Mouse (Mus musculus) frontal cortex, postnatal 10 days (tissue): ENCODE data around the gene Dxo.
"Not testable (repeated sequence)": the region's sequence is repeated elsewhere in the genome, so short reads cannot be mapped to it uniquely, and the experiment has no call there.

Source experiments
- DNase-seq, 2 experiments: peaks; one replicate each; pipeline ENCODE4 v3.0.0; 2022; ENCODE audit warnings: low spot score in 2 of 2, mixed read lengths in 1 of 2

Dxo gene

GRCm38 (mm10) chr17:34836856-34837221 is at the start of gene Dxo, which contains the start of gene Stk19:
TSS of gene Dxo (plus strand) at chr17:34837019.
TSS of gene Stk19 (minus strand) at chr17:34836945.
- peak; percentile 95 to 98 for DNase-seq

- DNase-seq, result no peak
Observed at GRCm38 (mm10) chr17:34795016-34795415, 41.8 kb upstream of the Dxo start.

- no peak for DNase-seq
Observed at GRCm38 (mm10) chr17:34795633-34796032, 41.2 kb upstream of the Dxo start.

- DNase-seq, result no peak
Observed at GRCm38 (mm10) chr17:34796311-34797140, 40.3 kb upstream of the Dxo start.

- DNase-seq, result not testable (repeated sequence)
Observed at GRCm38 (mm10) chr17:34797211-34797995, 39.4 kb upstream of the Dxo start.

- not testable (repeated sequence) for DNase-seq
Observed at GRCm38 (mm10) chr17:34798071-34798470, 38.7 kb upstream of the Dxo start.

- no peak for DNase-seq
Observed at GRCm38 (mm10) chr17:34798866-34799530, 37.8 kb upstream of the Dxo start.

GRCm38 (mm10) chr17:34799531-34799925 is 37.3 kb upstream of the Dxo start:
- DNase-seq, result no peak

GRCm38 (mm10) chr17:34800781-34801305 is 36.0 kb upstream of the Dxo start:
- not testable (repeated sequence) for DNase-seq

- not testable (repeated sequence) for DNase-seq
Observed at GRCm38 (mm10) chr17:34802756-34803155, 34.1 kb upstream of the Dxo start.

GRCm38 (mm10) chr17:34803367-34803766 is 33.5 kb upstream of the Dxo start:
- not testable (repeated sequence) for DNase-seq

GRCm38 (mm10) chr17:34804301-34804700 is 32.5 kb upstream of the Dxo start, which contains the start of gene Cyp21a1:
TSS of gene Cyp21a1 (minus strand) at chr17:34804561.
- not testable (repeated sequence) for DNase-seq

- no peak for DNase-seq
Observed at GRCm38 (mm10) chr17:34804871-34805562, 31.8 kb upstream of the Dxo start.

GRCm38 (mm10) chr17:34807176-34807575 is 29.6 kb upstream of the Dxo start:
- no peak for DNase-seq

- DNase-seq, result no peak
Observed at GRCm38 (mm10) chr17:34808599-34809205, 28.1 kb upstream of the Dxo start.

- DNase-seq, result not testable (repeated sequence)
Observed at GRCm38 (mm10) chr17:34810411-34810810, 26.4 kb upstream of the Dxo start.

- DNase-seq, result not testable (repeated sequence)
Observed at GRCm38 (mm10) chr17:34810811-34811210, 26.0 kb upstream of the Dxo start.

- DNase-seq, result no peak
Observed at GRCm38 (mm10) chr17:34811275-34811674, 25.5 kb upstream of the Dxo start.

- DNase-seq, result peak in 1 of 2 experiments; percentile 21
Observed at GRCm38 (mm10) chr17:34813747-34814146, 23.1 kb upstream of the Dxo start.

GRCm38 (mm10) chr17:34814818-34815370 is 21.9 kb upstream of the Dxo start:
- DNase-seq, result no peak
